Mouse (Mus musculus) frontal cortex, postnatal 14 days (tissue): ENCODE results near the gene Akr1b8.
"Not testable (repeated sequence)": the region's sequence is repeated elsewhere in the genome, so short reads cannot be mapped to it uniquely, and the experiment has no call there.

Source experiments
- DNase-seq, 2 experiments: peaks; one replicate each; pipeline ENCODE4 v3.0.0; 2022; ENCODE audit warnings: low spot score in 2 of 2

Akr1b8 gene

GRCm38 (mm10) chr6:34350037-34350699 lies 3.8 kb upstream of the Akr1b8 start:
- no peak for DNase-seq

DNA sequence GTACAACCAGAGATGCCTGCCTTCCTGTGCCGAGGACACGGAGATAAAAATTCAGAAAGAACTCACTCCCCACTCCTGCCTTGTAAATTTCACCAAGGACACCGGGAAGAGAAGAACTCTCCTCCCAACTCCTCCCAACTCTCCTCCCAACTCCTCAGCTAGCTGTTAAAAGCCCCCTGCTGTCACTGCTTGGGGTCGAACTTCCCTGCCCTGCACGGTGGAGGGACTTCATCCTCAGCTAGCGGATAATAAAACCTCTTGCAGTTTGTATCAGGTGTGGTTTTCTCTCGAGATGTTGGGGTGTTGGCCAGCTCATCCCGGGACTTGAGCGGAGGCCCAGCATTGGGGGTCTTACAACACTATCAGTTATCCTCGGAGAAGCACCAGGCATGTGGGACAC lies 2.4 kb upstream of the Akr1b8 start:
- DNase-seq, result not testable (repeated sequence)

GRCm38 (mm10) chr6:34352401-34352800 lies 1.5 kb upstream of the Akr1b8 start:
- DNase-seq, result no peak

GRCm38 (mm10) chr6:34354354-34355348 lies 732 bp downstream of the Akr1b8 start:
- DNase-seq, result no peak

- no peak for DNase-seq
Observed at GRCm38 (mm10) chr6:34355349-34355747, 1.4 kb downstream of the Akr1b8 start.

DNA sequence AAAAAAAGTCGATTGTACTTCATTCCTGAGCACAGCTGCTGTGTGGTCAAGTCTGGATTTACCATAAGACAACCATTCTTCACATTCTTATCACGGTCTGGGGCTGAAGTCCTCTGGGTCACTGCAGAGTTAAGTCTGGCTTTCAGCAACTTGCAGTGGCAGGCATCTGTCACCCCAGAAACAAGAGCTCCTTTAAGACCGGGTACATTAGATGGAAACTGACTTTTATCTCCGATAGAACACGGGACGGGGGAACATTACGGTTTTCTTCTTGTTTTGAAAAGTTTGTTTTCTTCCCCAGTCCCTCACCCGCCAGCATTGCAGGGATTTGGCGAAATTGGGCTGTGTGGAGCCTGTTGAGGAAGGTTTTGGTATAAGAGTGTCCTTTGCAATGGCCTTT lies 1.9 kb downstream of the Akr1b8 start:
- DNase-seq, result no peak

DNA sequence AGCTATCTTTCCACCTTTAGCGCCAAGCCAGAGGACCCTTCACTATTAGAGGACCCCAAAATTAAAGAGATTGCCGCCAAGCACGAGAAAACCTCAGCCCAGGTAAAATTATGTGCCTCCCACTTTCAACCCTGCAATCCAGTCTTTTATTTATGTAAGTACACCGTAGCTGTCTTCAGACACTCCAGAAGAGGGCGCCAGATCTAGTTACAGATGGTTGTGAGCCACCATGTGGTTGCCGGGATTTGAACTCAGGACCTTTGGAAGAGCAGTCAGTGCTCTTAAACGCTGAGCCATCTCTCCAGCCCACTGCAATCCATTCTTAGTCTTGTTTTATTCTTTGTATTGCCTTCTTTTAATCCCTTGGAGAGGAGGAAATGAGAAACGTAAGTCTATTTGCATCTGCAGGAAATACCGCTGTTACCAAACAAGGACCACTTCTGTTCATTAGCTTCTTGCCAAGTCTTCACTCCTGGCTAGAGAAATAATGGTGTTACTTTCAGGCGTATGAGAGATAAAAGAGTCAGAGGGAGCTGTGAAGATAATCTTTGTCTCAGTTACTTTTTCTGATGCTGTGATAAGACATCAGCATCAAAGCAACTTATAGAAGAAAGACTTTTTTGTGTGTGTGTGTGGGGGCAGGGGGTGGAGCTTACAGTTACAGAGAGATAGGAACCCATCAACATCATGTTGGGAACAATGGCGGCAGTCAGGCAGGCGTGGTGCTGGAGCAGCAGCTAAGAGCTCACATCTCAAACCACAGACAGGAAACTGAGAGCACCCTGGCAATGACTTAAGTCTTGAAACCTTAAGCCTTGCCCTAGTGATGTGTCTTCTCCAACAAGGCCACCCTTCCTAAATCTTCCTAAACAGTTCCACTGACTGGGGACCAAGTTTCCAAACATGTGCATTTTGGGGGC lies 10.6 kb downstream of the Akr1b8 start:
- no peak for DNase-seq

GRCm38 (mm10) chr6:34367998-34368397 lies 14.1 kb downstream of the Akr1b8 start:
- DNase-seq, result no peak

GRCm38 (mm10) chr6:34370081-34370480 lies 16.2 kb downstream of the Akr1b8 start:
- no peak for DNase-seq

DNA sequence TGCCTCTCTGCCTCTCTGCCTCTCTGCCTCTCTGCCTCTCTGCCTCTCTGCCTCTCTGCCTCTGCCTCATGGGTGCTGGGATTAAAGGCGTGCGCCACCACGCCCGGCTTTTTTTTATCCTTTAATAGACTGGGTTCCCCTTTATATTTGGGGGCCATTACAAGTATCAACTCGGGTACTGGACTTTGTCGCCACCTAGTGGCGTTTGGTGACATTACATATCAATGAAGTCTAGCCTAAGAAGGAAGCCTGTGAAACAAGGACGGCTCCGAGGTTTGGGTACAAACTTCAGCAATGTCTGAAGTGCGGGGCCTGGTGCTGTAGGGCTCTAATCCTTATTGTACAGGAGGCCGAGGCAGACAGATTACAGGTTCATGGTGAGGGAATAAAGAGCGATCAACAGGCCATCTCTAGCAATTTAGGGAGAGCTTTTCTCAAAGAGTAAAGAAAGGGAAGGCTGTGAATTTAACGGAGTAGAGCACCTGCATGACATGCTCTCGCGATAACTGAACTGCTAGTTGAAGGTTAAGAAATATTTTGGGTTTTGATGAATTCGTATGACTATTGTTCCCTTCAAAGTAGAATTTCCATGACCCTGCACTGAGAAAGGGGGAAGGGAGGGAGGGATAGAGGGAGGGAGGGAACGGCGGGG lies 17.9 kb downstream of the Akr1b8 start:
- DNase-seq, result peak; percentile 53 to 83

- no peak for DNase-seq
Observed at GRCm38 (mm10) chr6:34373841-34374240, 19.9 kb downstream of the Akr1b8 start.

GRCm38 (mm10) chr6:34375888-34376287 lies 22.0 kb downstream of the Akr1b8 start:
- DNase-seq, result not testable (repeated sequence)

DNA sequence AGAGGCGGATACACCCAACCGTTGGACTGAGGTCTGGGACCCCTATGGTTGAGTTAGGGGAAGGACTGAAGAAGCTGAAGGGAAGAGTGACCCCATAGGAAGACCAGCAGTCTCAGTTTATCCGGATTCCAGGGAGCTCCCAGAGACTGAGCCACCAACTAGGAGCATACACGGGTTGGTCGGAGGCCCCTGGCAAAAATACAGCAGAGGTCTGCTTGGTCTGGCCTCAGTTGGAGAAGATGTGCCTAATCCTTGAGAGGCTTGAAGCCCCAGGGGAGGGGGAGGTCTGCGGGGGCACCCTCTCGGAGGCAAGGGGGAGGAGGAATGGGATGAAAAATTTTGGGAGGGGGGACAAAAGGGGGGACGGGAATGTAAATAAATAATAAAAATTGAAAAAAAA lies 29.5 kb downstream of the Akr1b8 start:
- no peak for DNase-seq

DNA sequence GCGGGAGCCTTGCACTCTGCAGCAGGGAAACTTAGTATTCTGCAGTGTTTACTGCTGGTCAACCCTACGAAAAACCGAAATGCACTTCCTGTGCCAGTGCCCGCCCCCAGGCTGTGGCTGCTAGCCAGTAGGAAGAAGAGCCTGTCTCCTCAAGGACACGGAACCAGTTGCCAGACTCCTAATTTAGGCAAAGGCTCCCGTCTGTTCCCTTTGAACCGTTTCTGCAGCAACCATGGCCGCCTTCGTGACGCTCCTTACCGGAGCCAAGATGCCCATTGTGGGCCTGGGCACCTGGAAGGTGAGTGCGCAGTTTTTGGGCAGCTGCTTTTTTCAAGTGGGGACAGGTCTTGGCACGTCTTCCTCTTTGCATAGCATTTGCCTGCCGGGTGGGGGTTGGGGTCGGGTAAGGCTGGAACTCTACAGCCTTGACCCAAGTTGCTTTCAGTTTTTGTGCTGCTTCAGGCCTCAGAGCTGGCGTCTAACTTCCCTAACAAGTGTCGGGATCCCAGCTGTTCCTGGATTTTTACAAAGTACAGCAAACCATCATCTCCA lies 30.3 kb downstream of the Akr1b8 start, which contains the start of gene Akr1b10:
Gene Akr1b10 (plus strand): TSS at position 109 of the 552 bp plus-strand sequence.
- peak; percentile 63 to 74 for DNase-seq

GRCm38 (mm10) chr6:34384701-34385370 lies 30.9 kb downstream of the Akr1b8 start:
- DNase-seq, result no peak

- no peak for DNase-seq
Observed at GRCm38 (mm10) chr6:34388420-34389156, 34.7 kb downstream of the Akr1b8 start.

DNA sequence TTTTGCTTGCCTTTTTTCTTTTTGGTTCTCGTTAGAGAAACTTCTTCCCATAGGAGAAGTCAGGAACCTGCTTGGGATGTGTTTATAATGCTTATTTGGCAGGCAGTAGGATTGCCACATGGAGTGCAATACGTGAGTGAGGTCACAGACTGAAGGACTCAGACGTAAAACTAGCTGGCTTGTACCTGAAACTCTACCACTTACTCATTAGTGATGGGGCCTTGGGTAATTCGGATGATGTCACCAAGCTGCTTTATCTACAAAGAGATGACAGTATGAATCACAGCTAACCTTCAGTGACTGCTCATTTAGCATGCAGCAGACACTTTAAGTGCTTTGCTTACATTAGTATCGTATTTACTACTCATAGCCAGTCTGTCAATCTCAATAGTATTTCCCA lies 42.0 kb downstream of the Akr1b8 start:
- DNase-seq, result no peak

DNA sequence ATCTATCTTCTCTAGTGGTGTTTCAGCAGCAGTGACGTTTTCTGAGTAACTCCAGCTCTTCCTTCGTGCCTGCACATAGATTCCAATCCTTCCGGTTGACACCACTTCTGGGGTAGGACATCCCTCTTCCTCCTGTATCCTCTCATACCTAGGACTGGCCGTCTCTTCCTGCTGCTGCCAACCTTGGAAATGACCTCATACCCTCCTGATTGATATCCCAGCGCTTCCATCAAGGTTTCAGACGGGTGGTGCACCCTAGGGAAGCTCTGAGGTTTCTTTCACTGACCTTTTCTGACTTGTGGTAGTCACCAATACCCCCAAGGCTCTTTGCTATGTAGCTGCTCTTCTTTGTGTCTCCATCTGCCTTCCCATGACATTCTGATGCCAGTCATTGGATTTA lies 44.5 kb downstream of the Akr1b8 start:
- DNase-seq, result no peak

- no peak for DNase-seq
Observed at GRCm38 (mm10) chr6:34399606-34400220, 45.8 kb downstream of the Akr1b8 start.
